Mouse (Mus musculus) midbrain, embryonic 15.5 days (tissue): ENCODE measurements around the gene Tubb4b. TPM values are rescaled to one million over a fixed set of nuclear protein-coding genes. Genes with fewer than 3 reads are reported as not detected.

ENCODE experiments used
- ATAC-seq: fragments of 200-750 bp; cut with Nextera tagmentation; replicated peaks from 2 replicates; pipeline ENCODE4 v1.8.0; 2017; ENCODE audit warnings: moderate TSS enrichment
- H3K27ac ChIP-seq: fragments of 300-500 bp; sonication (generic); 2 replicates; pipeline ENCODE4 v1.5.1; 2015; ENCODE audit warnings: mild to moderate bottlenecking, inconsistent platforms
- H3K27me3 ChIP-seq: fragments of 300-500 bp; sonication (generic); replicated peaks from 2 replicates; pipeline ENCODE4 v1.6.1; 2015; ENCODE audit warnings: inconsistent platforms
- H3K36me3 ChIP-seq: fragments of 300-500 bp; sonication (generic); replicated peaks from 2 replicates; pipeline ENCODE4 v1.6.1; 2015; ENCODE audit warnings: inconsistent platforms
- H3K4me1 ChIP-seq: fragments of 300-500 bp; sonication (generic); 2 replicates; pipeline ENCODE4 v1.6.1; 2015; ENCODE audit warnings: inconsistent platforms
- H3K4me2 ChIP-seq: fragments of 300-500 bp; sonication (generic); 2 replicates; pipeline ENCODE4 v1.6.1; 2015; ENCODE audit warnings: inconsistent platforms, mild to moderate bottlenecking, moderate library complexity
- H3K4me3 ChIP-seq: fragments of 300-500 bp; sonication (generic); 2 replicates; pipeline ENCODE4 v1.5.1; 2015; ENCODE audit warnings: mild to moderate bottlenecking, inconsistent platforms
- H3K9ac ChIP-seq: fragments of 300-500 bp; sonication (generic); 2 replicates; pipeline ENCODE4 v1.6.1; 2015; ENCODE audit warnings: mild to moderate bottlenecking, inconsistent platforms
- H3K9me3 ChIP-seq: fragments of 300-500 bp; sonication (generic); 2 replicates; pipeline ENCODE4 v1.6.1; 2016; ENCODE audit warnings: inconsistent platforms
- WGBS: fragments of 180-500 bp; shearing (Covaris S2); methylation state at CpG from one replicate; pipeline ENCODE4 v1.1.7; 2015; ENCODE audit warnings: mixed read lengths; 5-methylcytosine and 5-hydroxymethylcytosine counted together
- polyA plus RNA-seq: library from polyadenylated mRNA; unstranded; fragments of >200 nt; fragmentation: Nextera tagmentation; extraction: Ambion mirVana; gene quantifications from 2 replicates; pipeline ENCODE4 v1.2.1, GENCODE M21; 2015

Tubb4b gene
- polyA plus RNA-seq, 1 experiment from 2014 or later = 364 TPM

DNA sequence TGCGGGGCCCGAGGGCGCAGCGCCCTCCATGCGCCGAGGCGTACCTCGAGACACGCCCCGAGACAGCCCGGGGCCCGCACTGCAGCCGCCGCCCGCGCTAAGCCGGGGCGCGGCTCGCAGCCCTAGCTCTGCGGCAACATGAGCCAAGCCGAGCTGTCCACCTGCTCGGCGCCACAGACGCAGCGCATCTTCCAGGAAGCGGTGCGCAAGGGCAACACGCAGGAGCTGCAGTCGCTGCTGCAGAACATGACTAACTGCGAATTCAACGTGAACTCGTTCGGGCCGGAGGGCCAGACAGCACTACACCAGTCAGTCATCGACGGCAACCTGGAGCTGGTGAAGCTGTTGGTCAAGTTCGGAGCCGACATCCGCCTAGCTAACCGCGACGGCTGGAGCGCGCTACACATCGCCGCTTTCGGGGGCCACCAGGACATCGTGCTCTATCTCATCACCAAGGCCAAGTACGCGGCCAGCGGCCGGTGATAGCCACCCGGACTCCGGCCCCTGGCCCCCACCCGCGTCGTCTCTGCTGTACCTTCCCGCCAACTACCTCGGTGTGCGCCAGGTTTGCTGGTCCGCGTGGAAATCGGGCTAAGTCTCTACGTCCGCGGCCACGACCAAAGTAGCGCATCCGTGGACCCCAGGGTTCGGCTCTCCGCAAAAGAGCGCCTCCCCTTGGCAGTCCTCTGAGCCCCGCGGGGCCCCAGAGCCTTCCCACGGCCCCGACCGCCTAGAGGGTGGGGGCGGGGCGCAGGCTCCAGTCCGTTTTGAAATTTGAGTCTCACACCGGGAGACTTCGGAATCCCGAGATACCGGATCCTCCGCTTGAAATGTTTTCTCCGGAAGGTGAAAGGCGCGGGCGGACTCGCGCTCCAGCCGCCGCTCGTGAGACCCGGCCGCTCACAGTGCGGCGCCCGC, 43.3 kb downstream of the Tubb4b start:
- H3K9me3 ChIP-seq = no peaks in the 10 kb centered on the region
- H3K27ac ChIP-seq = peak overlapping the region; percentile 79
- peak overlapping the region; percentile 53 for H3K9ac ChIP-seq
- under 1% methylated on average over 100 of the region's 100 CpGs for whole genome bisulfite sequencing
- ATAC-seq = peak; percentile 38
- peak overlapping the region; percentile 77 for H3K4me2 ChIP-seq
- H3K4me1 ChIP-seq = peaks cover 55% of the 10 kb centered on the region
- no peaks in the 10 kb centered on the region for H3K36me3 ChIP-seq
- H3K27me3 ChIP-seq = no peaks in the 10 kb centered on the region
- H3K4me3 ChIP-seq = peak overlapping the region; percentile 65

DNA sequence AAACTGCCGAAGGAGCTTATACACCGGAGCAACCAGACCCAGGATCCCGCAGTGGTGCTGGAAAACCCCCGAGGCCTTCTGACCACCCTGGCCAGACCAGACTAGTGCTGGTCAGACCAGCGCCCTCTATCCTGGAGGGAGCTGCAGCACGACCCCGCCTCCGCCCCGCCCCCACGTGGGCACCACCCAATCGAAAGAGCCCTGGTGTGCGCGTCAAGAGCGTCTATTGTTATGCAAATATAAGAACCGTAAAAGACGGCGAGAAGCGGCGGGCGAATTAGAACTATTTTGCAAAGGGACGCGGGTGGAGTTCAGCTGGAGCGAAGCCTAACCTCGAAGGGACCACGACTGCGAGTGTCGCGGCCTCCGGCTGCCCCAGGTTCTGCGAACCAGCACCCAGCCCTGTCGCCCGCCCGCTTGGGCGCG, 44.0 kb downstream of the Tubb4b start, which contains the start of gene Nrarp:
Nrarp (plus strand) TSS at position 281 of the 426 bp plus-strand sequence.
- peak within 1 kb of the TSS; percentile 77 for H3K4me2 ChIP-seq
- H3K9ac ChIP-seq = peak within 1 kb of the TSS; percentile 53
- peak within 1 kb of the TSS; percentile 79 for H3K27ac ChIP-seq
- peaks cover 52% of the 10 kb centered on the region for H3K4me1 ChIP-seq
- no peaks in the 10 kb centered on the region for H3K9me3 ChIP-seq
- H3K27me3 ChIP-seq = no peaks in the 10 kb centered on the region
- under 1% methylated on average over 35 of the region's 35 CpGs for WGBS
- no peaks in the 10 kb centered on the region for H3K36me3 ChIP-seq
- peak; percentile 91 for ATAC-seq
- H3K4me3 ChIP-seq = peak within 1 kb of the TSS; percentile 65

DNA sequence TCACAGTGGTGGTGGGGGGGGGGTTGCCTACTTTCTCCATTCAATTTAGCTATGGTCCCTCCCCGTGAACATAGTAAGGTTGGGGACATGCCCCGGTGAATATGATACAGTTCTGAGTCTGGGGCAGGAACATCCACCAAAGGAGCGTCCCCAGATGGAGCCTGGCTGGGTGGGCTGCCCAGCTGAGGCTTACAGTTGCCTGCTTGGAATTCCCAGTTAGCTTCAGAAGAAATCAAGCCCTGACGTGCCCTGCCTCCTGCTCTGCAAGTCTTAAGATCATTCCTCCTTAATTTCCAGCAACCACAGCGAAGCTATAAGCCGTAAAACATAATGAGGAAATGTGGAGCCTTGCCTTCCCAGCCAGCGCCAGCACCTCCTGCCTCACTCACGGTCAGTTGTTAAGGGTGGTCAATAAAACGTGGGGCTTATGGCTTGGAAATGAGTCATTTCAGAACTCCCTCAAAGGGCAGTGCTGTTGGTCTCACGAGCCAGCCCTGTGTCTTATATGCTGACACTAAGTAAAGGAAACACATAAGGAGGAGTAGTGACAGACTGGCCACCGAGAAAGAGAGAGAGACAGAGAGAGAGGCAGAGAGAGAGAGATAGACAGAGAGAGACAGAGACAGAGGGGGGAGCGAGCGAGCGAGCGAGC, 44.8 kb downstream of the Tubb4b start:
- 36% methylated on average over 15 of the region's 15 CpGs for WGBS
- no peaks in the 10 kb centered on the region for H3K9me3 ChIP-seq
- H3K36me3 ChIP-seq = no peaks in the 10 kb centered on the region
- H3K27me3 ChIP-seq = no peaks in the 10 kb centered on the region
- H3K4me2 ChIP-seq = peak overlapping the region; percentile 77
- no peak for ATAC-seq
- H3K4me1 ChIP-seq = peaks cover 50% of the 10 kb centered on the region
- H3K4me3 ChIP-seq = peak overlapping the region; percentile 65
- H3K9ac ChIP-seq = 0 out of 2 replicates have a peak overlapping the region, but pooled peaks have one; percentile 25
- H3K27ac ChIP-seq = peak overlapping the region; percentile 70

DNA sequence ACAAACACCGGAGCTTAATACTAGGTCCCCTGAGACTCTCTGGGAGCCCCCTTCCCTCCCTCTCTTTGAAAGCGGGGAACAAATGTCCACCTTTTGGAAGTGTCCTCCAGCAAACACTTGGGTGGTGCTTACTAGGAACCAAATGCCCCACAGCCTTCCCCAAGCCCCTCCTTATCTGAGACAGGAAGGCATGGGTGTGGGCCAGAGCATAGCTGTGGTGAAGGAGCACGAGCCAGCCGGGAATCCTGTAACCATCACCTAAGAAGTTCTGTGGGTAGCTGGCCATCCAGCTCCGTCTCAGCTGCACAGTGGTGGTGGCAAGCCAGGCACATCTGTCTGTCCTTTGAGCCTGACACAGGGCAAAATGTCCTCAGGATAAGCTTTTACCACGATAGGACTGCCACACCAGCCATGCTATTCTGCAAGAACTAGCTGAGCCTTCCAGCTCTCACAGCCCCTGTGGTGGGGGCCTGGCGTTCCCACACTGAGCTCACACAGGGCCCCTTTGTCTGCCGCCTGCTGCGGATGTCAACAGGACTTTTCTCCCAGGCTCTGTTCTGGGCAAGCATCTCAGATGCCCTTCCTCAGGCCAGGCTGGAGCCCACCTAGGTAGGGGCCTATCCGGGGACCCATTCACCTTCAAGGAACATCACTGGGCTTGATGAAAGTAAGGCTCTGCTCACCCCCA, 46.1 kb downstream of the Tubb4b start:
- Histone ChIP-seq H3K36me3 (no peaks in the 10 kb centered on the region), H3K4me3 (no peak overlapping the region), H3K27me3 (no peaks in the 10 kb centered on the region), H3K9ac (no peak overlapping the region; the same call in 1 of the 2 replicates), H3K4me2 (peak overlapping the region; percentile 21), H3K9me3 (no peaks in the 10 kb centered on the region), H3K4me1 (peaks cover 47% of the 10 kb centered on the region), H3K27ac (peak overlapping the region; percentile 76)
- no peak for ATAC-seq
- WGBS = 21% methylated on average over 10 of the region's 10 CpGs

DNA sequence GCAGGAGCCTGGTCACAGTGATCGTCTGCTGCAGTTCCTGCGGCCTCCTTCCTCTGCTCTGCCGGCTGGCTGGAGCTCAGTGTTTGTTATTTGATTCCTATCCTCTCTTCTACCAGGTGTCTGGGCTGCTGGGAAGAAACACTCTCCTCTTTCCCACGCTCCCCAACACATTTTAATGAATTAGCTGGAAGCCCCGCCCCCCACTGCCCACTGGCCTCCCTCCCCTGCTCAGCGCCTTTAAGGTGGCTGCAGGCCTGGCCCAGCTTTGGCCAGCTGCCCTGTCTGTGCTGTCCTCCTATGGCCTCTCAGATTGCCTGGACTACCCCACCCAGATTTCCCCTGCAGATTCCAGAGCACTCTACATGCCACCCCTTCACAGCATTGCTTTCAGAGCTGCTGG, 46.8 kb downstream of the Tubb4b start:
- Histone ChIP-seq H3K4me1 (peaks cover 44% of the 10 kb centered on the region), H3K36me3 (no peaks in the 10 kb centered on the region), H3K27me3 (no peaks in the 10 kb centered on the region), H3K9me3 (no peaks in the 10 kb centered on the region), H3K9ac (no peak overlapping the region; the same call in 1 of the 2 replicates), H3K27ac (peak overlapping the region; percentile 76), H3K4me2 (peak overlapping the region; percentile 25), H3K4me3 (0 out of 2 replicates have a peak overlapping the region, but pooled peaks have one; percentile 14)
- peak; percentile 19 for ATAC-seq
- WGBS = 3% methylated on average over 5 of the region's 6 CpGs

DNA sequence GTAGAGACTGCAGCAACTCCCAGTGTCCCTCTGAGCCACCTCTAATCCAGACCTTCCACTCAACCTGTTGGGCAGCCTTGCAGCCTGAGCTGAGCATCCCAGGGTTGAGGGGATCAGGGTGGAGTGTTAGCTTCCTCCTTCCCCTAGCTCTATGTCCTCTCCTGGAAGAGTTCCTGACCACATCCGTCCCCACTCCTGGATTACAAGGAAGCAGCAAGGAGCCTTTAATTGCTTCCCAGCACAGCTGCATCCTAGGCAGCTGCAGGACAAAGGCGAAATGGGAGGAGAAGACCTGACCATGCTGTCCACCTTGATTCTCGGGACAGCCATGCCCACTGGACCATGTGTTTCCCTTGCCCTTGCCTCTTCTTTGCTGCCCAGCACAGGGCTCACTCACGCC, 47.4 kb downstream of the Tubb4b start:
- Histone ChIP-seq H3K27ac (peak overlapping the region; percentile 76), H3K36me3 (no peaks in the 10 kb centered on the region), H3K9ac (no peak overlapping the region), H3K4me3 (0 out of 2 replicates have a peak overlapping the region, but pooled peaks have one; percentile 14), H3K27me3 (no peaks in the 10 kb centered on the region), H3K9me3 (no peaks in the 10 kb centered on the region), H3K4me1 (peaks cover 39% of the 10 kb centered on the region), H3K4me2 (peak overlapping the region; percentile 25)
- ATAC-seq = no peak
- WGBS = 35% methylated on average over 4 of the region's 4 CpGs

DNA sequence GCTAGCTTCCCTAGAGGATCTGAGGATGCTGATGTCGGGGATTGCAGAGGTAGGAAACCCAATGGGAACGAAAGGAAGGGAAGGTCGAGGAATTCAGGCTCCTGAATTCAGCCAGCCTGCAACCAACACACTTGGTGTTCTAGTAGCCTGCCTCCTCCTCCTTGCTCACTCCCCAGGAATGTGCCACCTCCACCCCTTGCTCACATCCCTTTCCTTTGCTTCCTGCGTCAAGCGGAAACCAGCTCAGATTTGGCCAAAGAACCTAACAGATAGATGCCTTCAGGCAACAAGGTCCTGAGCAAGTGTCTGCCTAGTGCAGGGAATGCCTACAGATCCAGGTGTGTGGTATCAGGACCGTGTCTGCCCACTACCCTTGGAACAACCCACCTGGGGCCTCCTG, 47.9 kb downstream of the Tubb4b start:
- peak overlapping the region; percentile 76 for H3K27ac ChIP-seq
- H3K4me2 ChIP-seq = peak overlapping the region; percentile 25; the same call in 1 of the 2 replicates
- H3K9ac ChIP-seq = no peak overlapping the region
- no peaks in the 10 kb centered on the region for H3K27me3 ChIP-seq
- no peaks in the 10 kb centered on the region for H3K36me3 ChIP-seq
- no peak overlapping the region for H3K4me3 ChIP-seq
- H3K9me3 ChIP-seq = no peaks in the 10 kb centered on the region
- 70% methylated on average over 6 of the region's 6 CpGs for WGBS
- ATAC-seq = no peak
- H3K4me1 ChIP-seq = peaks cover 34% of the 10 kb centered on the region

DNA sequence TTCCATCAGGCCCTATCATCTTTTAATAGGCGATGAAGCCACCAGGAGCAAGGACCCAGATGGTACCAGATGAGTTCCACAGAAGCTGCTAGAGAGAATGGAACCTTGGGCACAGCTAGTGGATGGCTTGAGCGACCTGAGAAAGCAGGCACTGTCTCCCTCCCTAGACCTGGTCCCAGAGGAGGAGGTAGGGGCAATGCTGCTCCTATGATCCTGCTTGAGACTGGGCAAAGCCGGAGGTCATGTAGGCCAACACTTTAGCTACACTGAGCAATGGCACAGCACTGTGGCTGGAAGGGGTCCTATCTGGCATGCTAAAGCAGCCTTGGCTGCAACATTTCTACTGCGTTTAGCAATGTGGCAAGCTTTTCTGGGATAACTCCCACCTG, 48.8 kb downstream of the Tubb4b start:
- Histone ChIP-seq H3K27me3 (no peaks in the 10 kb centered on the region), H3K9ac (no peak overlapping the region), H3K4me1 (peaks cover 28% of the 10 kb centered on the region), H3K4me2 (no peak overlapping the region), H3K27ac (no peak overlapping the region), H3K9me3 (no peaks in the 10 kb centered on the region), H3K4me3 (no peak overlapping the region), H3K36me3 (no peaks in the 10 kb centered on the region)
- 82% methylated on average over 4 of the region's 4 CpGs for WGBS
- no peak for ATAC-seq

DNA sequence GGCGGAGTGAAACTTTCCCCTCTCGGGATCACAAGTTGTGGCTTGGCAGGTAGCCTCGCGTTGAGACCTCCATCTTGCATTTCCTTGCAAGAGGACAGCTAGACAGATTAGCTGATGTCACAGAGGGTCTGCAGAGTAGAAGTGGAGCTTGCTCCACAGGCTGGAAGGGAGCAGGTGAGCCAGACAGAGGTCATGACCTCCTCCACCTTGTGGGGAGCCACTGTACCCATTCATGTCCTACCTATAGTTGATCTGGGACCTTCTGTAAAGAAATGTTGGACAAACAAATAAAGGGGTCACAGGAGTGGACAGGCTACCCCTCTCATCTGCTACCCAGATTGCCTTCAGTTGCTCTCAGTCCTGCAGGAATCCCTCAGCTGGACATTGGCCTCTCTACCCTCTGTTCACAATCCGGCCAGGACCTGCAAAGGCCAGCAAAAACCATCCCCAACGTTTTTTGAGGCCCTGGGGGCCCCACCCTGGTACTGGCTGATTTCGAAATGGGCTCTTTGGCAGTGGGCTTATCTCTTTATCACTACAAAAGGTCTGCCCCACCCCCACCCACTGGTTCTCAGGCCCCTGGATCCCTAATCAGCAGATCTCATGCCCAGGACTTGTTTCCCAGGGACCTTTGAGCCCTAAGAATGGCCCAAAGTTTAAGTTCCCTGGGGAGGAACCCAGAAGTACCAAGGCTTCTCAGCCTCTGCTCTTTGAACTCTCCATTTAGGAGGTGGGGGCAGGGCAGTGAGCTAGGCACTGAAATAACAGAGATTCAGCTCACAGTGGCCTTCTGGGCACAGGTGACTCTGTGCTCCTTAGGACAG, 49.4 kb downstream of the Tubb4b start:
- Histone ChIP-seq H3K27me3 (no peaks in the 10 kb centered on the region), H3K4me3 (no peak overlapping the region), H3K36me3 (no peaks in the 10 kb centered on the region), H3K9me3 (no peaks in the 10 kb centered on the region), H3K4me2 (no peak overlapping the region), H3K27ac (no peak overlapping the region), H3K4me1 (peaks cover 26% of the 10 kb centered on the region), H3K9ac (no peak overlapping the region)
- no peak for ATAC-seq
- WGBS = 60% methylated on average over 7 of the region's 7 CpGs

DNA sequence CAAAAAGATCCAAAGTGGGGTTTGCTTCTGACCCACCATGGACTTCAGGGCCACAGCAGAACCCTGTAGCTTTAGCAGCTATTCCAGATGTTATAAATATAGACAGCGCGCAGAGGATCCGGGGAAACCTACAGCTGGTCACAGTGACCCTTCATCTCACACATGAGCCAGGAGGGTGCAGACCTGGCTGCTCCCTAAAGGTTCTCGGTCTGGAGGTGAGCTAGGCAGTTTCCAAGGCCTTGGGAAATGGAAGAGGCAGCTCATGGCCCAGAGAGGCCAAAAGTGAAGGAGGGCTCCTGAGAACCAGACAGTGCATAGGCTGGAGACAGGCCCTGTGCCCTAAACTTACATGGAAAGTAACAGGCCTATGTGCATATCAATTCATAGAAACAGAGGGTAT, 50.7 kb downstream of the Tubb4b start:
- H3K9ac ChIP-seq = no peak overlapping the region
- H3K4me2 ChIP-seq = no peak overlapping the region
- H3K9me3 ChIP-seq = no peaks in the 10 kb centered on the region
- 95% methylated on average over 4 of the region's 4 CpGs for WGBS
- no peak for ATAC-seq
- peaks cover 27% of the 10 kb centered on the region for H3K4me1 ChIP-seq
- no peaks in the 10 kb centered on the region for H3K36me3 ChIP-seq
- no peaks in the 10 kb centered on the region for H3K27me3 ChIP-seq
- no peak overlapping the region for H3K4me3 ChIP-seq
- H3K27ac ChIP-seq = no peak overlapping the region

DNA sequence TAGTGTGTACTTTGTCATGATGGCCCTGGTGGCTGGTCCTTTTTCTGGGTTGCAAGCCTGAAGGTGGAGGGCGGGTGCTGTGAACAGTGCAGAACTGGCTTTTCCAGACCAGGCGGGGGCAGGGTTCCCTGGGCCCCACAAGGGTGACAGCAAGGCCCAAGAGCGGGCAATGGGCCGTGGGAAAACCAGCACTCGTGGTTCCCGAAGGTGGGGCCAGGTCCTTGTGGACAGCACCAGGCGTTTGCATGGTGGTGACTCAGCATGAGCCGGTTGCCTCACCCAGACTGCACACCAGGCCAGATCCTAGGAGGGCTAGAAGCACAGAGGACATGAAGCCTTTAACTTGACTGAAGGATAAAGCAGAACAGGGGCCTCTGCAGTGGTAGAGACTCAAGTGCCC, 51.9 kb downstream of the Tubb4b start:
- Histone ChIP-seq H3K27ac (no peak overlapping the region), H3K9me3 (no peaks in the 10 kb centered on the region), H3K4me1 (peaks cover 27% of the 10 kb centered on the region), H3K4me3 (no peak overlapping the region), H3K27me3 (no peaks in the 10 kb centered on the region), H3K9ac (no peak overlapping the region), H3K36me3 (no peaks in the 10 kb centered on the region), H3K4me2 (no peak overlapping the region)
- no peak for ATAC-seq
- WGBS = 81% methylated on average over 8 of the region's 8 CpGs
